ENCODE assay signal across 8 mouse cellular contexts in the genomic region with DNA sequence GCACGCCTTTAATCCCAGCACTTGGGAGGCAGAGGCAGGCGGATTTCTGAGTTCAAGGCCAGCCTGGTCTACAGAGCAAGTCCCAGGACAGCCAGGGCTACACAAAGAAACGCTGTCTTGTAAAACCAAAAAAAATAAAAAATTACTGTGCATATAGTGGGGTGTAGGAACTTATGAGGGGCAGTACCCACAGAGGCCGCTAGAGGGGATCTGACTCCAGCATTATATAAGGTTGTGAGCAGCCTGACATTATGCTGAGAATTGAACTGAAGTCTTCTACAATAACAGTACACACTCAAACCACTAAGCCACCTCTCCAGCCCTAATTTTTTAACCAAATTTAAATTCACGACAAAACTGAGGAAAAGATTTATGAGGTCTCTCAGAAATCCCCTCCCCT. TPM values are rescaled to one million over a fixed set of nuclear protein-coding genes. Genes with fewer than 3 reads are reported as not detected.
DNase-seq lines count a peak whose midpoint lies in the region; ATAC-seq and TF ChIP-seq lines count a peak whose summit lies in the region.

No protein-coding gene starts in this region.

- H3K27ac ChIP-seq in kidney, adult 2 months (ENCODE audit: insufficient read depth, low read depth, low read length) = no peak overlapping the region
- H3K27ac ChIP-seq in limb, embryonic 11.5 days (replicated peaks; ENCODE audit: low read depth, low read length) = no peak overlapping the region
- H3K27ac ChIP-seq in midbrain, embryonic 13.5 days = no peak overlapping the region

- no peaks in the 10 kb centered on the region for H3K4me1 ChIP-seq in kidney, adult 2 months (ENCODE audit: control insufficient read depth, insufficient read depth, low read length)
- no peaks in the 10 kb centered on the region for H3K4me1 ChIP-seq in limb, embryonic 11.5 days (ENCODE audit: control insufficient read depth, insufficient read depth, low read length)
- H3K4me1 ChIP-seq in midbrain, embryonic 13.5 days (replicated peaks) = no peaks in the 10 kb centered on the region

- no peak for TF ChIP-seq POLR2A in kidney, adult 2 months (IDR thresholded peaks at IDR 0.05; ENCODE audit: low read depth, low read length)

- DNase-seq in 3T3-L1 (ENCODE audit: low read depth, low spot score) = peak; percentile 92
- DNase-seq in adrenal gland, adult 18-20 months (ENCODE audit: low spot score in 2 of 2) = peak; percentile 51 to 62
- peak; percentile 74 for DNase-seq in embryo, embryonic 11 days
- peak; percentile 40 to 63 for DNase-seq in gastrocnemius, postnatal 36 days
- peak; percentile 73 for DNase-seq in kidney, adult 2 months
- peak; percentile 75 for DNase-seq in limb, embryonic 11.5 days (ENCODE audit: low spot score)
- DNase-seq in spleen, postnatal 10 days (ENCODE audit: low spot score in 2 of 2) = peak; percentile 33 to 74

- peak; percentile 73 for ATAC-seq in limb, embryonic 11.5 days (ENCODE audit: insufficient number of reproducible peaks, low FRiP score, low TSS enrichment, low read depth)
- ATAC-seq in midbrain, embryonic 13.5 days = peak; percentile 85

- intact Hi-C loops in gastrocnemius, postnatal 36 days (cut with DNase I) = no loop called here

- peak; percentile 73 for TF ChIP-seq CTCF in kidney, adult 2 months (conservative IDR thresholded peaks at IDR 0.05; ENCODE audit: insufficient read depth, insufficient read length, low read depth, low read length)

- H3K36me3 ChIP-seq in kidney, adult 2 months (ENCODE audit: control insufficient read depth, insufficient read depth, low read length) = peaks cover 7% of the 10 kb centered on the region
- peaks cover 13% of the 10 kb centered on the region for H3K36me3 ChIP-seq in limb, embryonic 11.5 days (ENCODE audit: control insufficient read depth, insufficient read depth, low read length)
- H3K36me3 ChIP-seq in midbrain, embryonic 13.5 days = peaks cover 42% of the 10 kb centered on the region

- no peak overlapping the region for H3K9ac ChIP-seq in limb, embryonic 11.5 days (ENCODE audit: low read length)
- no peak overlapping the region for H3K9ac ChIP-seq in midbrain, embryonic 13.5 days (replicated peaks)

- WGBS in kidney, adult 2 months = 43% methylated on average over 5 of the region's 5 CpGs
- WGBS in limb, embryonic 11.5 days = 58% methylated on average over 5 of the region's 5 CpGs
- WGBS in midbrain, embryonic 13.5 days = 50% methylated on average over 5 of the region's 5 CpGs

- H3K4me3 ChIP-seq in kidney, adult 2 months (ENCODE audit: insufficient read depth, low read depth, low read length) = no peak overlapping the region
- H3K4me3 ChIP-seq in limb, embryonic 11.5 days (ENCODE audit: low read depth, low read length) = no peak overlapping the region
- no peak overlapping the region for H3K4me3 ChIP-seq in midbrain, embryonic 13.5 days (replicated peaks)

- no peaks in the 10 kb centered on the region for H3K9me3 ChIP-seq in limb, embryonic 11.5 days (ENCODE audit: control insufficient read depth, low read length)
- H3K9me3 ChIP-seq in midbrain, embryonic 13.5 days = no peaks in the 10 kb centered on the region

- no peak overlapping the region for H3K4me2 ChIP-seq in limb, embryonic 11.5 days (ENCODE audit: low read depth, severe bottlenecking)
- no peak overlapping the region for H3K4me2 ChIP-seq in midbrain, embryonic 13.5 days (replicated peaks)

- no peaks in the 10 kb centered on the region for H3K27me3 ChIP-seq in kidney, adult 2 months (replicated peaks; ENCODE audit: control insufficient read depth, insufficient read depth, low read length)
- no peaks in the 10 kb centered on the region for H3K27me3 ChIP-seq in limb, embryonic 11.5 days (ENCODE audit: control insufficient read depth, insufficient read depth, low read length)
- H3K27me3 ChIP-seq in midbrain, embryonic 13.5 days = no peaks in the 10 kb centered on the region

RNA-seq across cellular contexts. Expression of gene Wdr75, which starts 30.2 kb away (rescaled TPM):
- total RNA-seq in adrenal gland, adult 18-20 months (2021) = 10 to 100 TPM; 49.6 to 59.2 TPM
- total RNA-seq in gastrocnemius, postnatal 36 days (2021) = 10 to 100 TPM; 12.0 to 15.2 TPM
- 29.5 and 35.1 TPM in 2 replicates for polyA plus RNA-seq in kidney, adult 2 months (2012; rRNA removed)
- 91.2 and 98.2 TPM in 2 replicates for polyA plus RNA-seq in limb, embryonic 11.5 days (2014; fragmentation: Nextera tagmentation; extraction: Ambion mirVana)
- polyA plus RNA-seq in midbrain, embryonic 13.5 days (2015; fragmentation: Nextera tagmentation; extraction: Ambion mirVana) = 61.8 and 74.1 TPM in 2 replicates
